Mouse (Mus musculus): ENCODE measurements around the gene Plekhb2. TPM values are rescaled to one million over a fixed set of nuclear protein-coding genes. Genes with fewer than 3 reads are reported as not detected.

The Plekhb2 gene
- polyA plus RNA-seq (2017; shearing (Covaris generic)): 54.9 TPM

GRCm38 (mm10) chr1:34849745-34850342 lies at the start of gene Plekhb2:
Gene Plekhb2, plus strand, starts transcription at chr1:34849976.

GRCm38 (mm10) chr1:34842887-34843618 lies 6.7 kb upstream of the Plekhb2 start, which contains the start of gene Fam168b:
Gene Fam168b, minus strand, starts transcription at chr1:34843065.

Other genes starting within 250 kb of the Plekhb2 start
- gene Fam168b, start 6.9 kb upstream of the Plekhb2 start, polyA plus RNA-seq (2017; shearing (Covaris generic)): 150 TPM

Data from naive thymus-derived CD4-positive, alpha-beta T cell, adult 5 months (primary cell).